Mouse (Mus musculus): ENCODE results near the gene Dynlrb2. TPM values are rescaled to one million over a fixed set of nuclear protein-coding genes. Genes with fewer than 3 reads are reported as not detected.

Gene Dynlrb2
- total RNA-seq, 2 experiments from 2014 or later: not detected

DNA sequence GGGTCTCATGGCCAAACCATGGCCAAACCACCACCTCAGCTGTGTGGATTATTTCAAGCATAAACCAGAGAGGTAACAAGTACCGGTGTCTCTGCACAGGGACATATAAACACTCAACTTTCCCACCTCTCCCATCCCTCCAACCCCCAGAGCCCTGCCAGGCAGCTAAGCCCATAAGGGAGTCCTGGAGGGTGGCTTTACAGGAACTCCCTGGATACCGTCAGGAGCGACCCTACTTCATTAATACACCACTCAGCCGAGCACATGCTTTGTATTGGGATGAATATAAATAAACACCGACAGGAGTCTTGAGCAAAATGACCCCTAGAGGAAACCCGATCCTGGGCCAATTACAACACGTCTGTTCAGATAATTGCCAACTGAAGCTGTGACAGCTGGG is 34.0 kb downstream of the Dynlrb2 start:
- DNase-seq (ENCODE audit: low spot score in 2 of 2): no peak

DNA sequence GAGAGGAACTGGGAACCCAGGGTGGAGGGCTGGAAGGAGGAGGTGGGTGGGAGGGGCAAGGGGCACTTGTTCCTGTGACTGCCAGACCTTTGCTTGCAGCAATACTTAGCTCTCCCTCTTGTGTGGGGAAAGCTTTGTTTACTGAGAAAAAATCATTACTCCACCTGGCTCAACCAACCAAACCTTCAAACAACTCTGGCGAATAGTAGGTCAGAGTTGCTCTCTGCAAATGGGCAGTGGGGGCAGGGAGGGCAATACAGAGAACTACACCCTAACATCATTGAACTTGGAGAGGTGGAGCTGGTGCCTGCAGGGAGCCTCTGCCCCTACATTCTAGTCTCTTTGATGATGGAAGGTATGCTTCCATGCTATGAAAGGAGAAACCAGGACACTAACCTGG is 35.4 kb downstream of the Dynlrb2 start:
- no peak for DNase-seq (ENCODE audit: low spot score in 2 of 2)

DNA sequence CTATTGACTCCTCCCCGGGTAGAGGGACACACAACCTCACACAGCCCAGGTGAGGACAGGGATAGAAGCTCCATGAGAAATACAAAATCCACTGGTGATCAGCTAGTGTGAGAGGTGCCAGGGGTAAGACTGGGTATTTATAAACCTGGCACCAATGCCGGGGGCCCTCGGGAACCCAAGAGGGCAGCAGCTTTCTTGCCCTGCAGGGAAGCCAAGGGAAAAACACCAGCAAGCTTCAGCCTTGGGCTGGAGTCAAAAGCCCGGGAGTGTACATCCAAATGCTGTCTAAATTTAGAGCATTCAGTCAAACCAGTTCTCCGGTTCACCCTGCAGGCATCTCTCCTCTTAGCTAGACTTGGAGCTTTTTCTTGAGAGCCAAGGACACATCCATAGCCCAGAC is 38.1 kb downstream of the Dynlrb2 start:
- DNase-seq (ENCODE audit: low spot score in 2 of 2): no peak

DNA sequence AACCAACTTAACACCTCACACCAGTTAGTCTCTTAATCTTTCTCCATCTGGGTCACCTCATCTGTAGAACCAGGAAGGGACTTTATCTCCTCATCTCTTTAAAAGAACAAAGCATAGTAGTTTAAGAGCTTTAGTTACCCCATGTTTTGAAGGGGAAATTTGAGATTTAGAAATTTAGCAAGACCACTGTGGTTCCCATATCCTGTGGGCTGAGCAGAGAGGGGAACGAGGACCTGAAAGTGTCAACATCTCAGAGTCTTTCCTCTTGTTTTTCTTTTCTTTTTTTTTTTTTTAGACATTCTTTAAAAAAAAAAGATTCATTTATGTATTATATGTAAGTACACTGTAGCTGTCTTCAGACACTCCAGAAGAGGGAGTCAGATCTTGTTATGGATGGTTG is 38.6 kb downstream of the Dynlrb2 start:
- no peak for DNase-seq (ENCODE audit: low spot score in 2 of 2)

DNA sequence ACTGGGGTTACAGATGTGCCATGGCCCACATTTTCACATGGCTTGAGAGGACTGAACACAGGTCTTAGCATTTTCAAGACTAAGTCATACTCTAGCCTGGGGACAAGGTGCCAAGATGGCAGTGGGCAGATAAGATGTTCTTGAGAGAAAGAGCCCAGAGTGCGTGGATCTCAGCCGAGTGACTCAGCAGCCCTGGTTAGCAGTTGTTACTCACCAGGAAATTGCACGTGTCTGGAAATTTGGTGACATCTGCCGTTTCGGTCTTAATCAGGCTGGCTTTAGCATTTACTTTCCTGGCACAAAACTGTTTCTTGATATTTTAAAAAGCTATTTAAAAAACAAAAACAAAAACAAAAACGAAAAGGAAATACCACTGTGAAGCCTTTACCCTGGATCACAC is 47.5 kb downstream of the Dynlrb2 start:
- DNase-seq (ENCODE audit: low spot score in 2 of 2): no peak

DNA sequence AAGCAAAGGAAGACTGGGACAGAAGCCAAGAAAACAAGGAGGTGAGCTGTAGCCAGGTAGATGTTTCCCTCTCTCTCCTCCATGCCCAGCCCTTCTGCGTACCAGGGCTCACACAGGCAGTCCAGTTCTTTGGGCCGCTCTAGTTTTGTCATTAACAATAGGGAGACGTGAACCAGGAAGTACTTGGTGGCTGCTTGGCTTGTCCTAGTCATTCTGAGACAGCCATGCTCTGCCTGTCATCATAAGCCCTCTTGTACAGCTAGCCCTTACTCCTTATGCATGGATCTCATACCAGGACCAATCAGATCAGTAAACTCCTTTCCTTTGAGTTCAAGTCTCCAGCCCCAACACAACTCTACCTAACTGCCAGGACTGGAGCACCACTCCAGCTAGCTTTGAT is 48.0 kb downstream of the Dynlrb2 start:
- no peak for DNase-seq (ENCODE audit: low spot score in 2 of 2)

Other genes starting within 250 kb of the Dynlrb2 start
- 1 to 10 TPM; 4.6 to 6.1 TPM for gene Cdyl2, start 228.0 kb downstream of the Dynlrb2 start, total RNA-seq (2021)